Mouse (Mus musculus) hematopoietic stem cell, adult 5-6 weeks (primary cell): ENCODE measurements around the gene Pwp2. TPM values are rescaled to one million over a fixed set of nuclear protein-coding genes. Genes with fewer than 3 reads are reported as not detected.

Experiments
- ATAC-seq, 2 experiments: fragments of 125-278 bp in 1 of 2; replicated peaks in 1 of 2; 2 replicates each; pipeline ENCODE4 v1.8.0; 2016 to 2017; ENCODE audit warnings: inconsistent platforms in 2 of 2, mild to moderate bottlenecking in 2 of 2, moderate number of reproducible peaks in 2 of 2, low read depth in 1 of 2, moderate TSS enrichment in 1 of 2; ENCODE audit not compliant: low FRiP score in 2 of 2, poor library complexity in 2 of 2, severe bottlenecking in 2 of 2, insufficient read depth in 1 of 2, low TSS enrichment in 1 of 2
- total RNA-seq: library from RNA; stranded (forward); fragments of 172-1452, 232-1000 nt; gene quantifications from 2 replicates; pipeline ENCODE4 v1.2.3, GENCODE M21; 2017

Gene Pwp2
- total RNA-seq, 1 experiment from 2014 or later: 26.3 TPM

- ATAC-seq: peak in 1 of 2 experiments; percentile 20; a peak in 1 of 4 replicates
These were observed 404 bp upstream of the Pwp2 start for GRCm38 (mm10) chr10:78185381-78185725.

- ATAC-seq: no peak
These were observed 1.4 kb downstream of the Pwp2 start for GRCm38 (mm10) chr10:78183577-78183976.

- no peak for ATAC-seq
These were observed 2.6 kb downstream of the Pwp2 start for GRCm38 (mm10) chr10:78182321-78182720.

GRCm38 (mm10) chr10:78174474-78174873, 10.5 kb downstream of the Pwp2 start:
- ATAC-seq: no peak

DNA sequence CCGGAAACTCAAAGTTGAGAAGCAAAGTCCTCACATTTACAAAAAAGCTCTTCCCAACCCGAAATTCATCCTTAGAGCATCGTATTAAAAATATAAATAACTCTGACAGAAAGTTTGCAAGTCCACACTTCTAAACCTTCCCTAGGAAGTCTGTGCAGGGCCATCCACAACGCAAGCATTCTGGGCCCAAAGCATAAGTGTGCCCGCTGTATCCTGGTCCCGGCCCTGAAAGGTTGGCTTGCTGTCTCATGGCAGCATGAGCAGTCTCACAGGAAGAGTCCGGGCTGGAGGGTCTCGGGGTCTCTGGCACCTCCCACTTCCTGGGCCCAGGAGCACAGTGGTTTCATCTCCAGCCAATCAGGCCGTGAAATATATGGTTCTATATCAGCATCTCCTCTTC, 13.4 kb downstream of the Pwp2 start:
- ATAC-seq: no peak

DNA sequence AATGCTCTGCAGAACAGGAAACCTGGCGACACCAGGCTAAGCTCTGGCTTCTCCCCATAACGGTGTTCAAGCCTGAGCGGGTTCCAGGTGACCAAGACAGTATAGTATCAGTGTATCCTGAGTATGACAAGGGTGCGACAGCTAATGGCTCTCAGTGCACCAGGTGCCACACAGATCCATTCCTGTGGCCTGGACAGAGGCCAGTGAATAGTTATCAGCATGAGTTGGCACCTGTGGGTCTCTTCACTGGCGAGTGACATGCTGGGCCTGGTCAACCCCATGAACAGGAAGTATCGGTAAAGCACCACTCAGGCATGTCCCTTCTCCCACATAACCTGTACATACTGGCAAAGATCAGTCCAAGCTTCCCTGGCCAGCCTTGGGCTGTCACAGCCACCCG, 13.9 kb downstream of the Pwp2 start:
- no peak for ATAC-seq

- no peak for ATAC-seq
These were observed 14.5 kb downstream of the Pwp2 start for GRCm38 (mm10) chr10:78170445-78170844.

GRCm38 (mm10) chr10:78169281-78170042, 15.5 kb downstream of the Pwp2 start, which contains the start of gene D10Jhu81e:
Gene D10Jhu81e (minus strand): TSS chr10:78169782.
- peak; percentile 94 to 98 for ATAC-seq

GRCm38 (mm10) chr10:78168792-78169191, 16.2 kb downstream of the Pwp2 start:
- ATAC-seq: no peak

GRCm38 (mm10) chr10:78167775-78168174, 17.2 kb downstream of the Pwp2 start:
- ATAC-seq: no peak

DNA sequence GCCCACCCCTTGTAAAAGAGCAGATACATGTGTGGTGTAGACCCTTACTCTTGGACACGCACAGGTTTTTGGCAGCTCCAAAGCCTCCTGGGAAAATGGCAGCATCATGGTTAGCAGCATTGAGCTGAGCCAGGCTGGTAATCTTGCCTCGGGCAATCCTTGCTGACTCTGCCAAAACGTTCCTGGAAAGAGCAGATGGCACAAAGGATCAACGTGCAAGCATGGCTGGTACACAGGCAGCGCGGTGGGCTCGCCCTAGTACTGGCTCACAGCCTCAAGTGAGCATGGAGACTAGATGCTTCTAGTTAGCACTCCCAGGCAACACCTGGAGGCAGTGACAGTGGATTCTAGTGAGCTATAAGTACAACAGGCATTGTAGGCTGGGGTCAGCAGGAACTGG, 17.6 kb downstream of the Pwp2 start:
- ATAC-seq: no peak

DNA sequence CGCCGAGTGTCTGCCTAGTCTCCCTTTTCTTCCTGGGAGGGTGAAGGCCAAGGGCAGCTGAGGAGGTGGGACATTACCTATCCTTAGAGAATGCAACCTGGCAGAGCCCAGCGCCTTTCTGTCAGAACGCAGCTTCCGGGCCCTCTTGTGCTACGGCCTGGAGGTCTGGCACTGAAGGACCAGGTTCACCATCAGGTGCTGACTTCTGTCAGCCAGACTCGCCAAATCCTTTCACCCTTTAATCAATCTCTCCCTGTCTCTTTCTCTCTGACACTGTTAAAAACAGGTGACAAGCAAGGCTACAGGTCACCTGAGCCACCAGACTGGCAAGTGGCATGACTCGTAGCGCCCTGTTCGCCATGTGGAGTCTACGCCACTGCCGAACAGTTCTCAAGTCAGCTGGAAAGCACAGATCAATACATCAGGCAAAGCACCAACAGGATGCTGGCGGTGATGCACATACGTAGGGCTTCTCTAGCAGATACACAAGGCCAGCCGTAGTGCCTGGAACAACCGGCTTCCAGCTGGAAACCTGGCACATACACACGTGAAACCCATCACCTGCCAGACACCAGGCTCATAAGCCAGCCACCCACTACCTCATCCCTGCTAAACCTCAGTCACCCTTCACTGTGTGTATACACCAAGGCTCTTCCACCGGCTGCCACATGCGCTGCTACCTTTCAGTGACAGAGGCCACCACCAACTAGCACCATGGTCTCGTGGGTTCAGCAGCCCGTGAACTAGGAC, 19.5 kb downstream of the Pwp2 start:
- ATAC-seq: no peak

- no peak for ATAC-seq
These were observed 20.2 kb downstream of the Pwp2 start for GRCm38 (mm10) chr10:78164786-78165185.

DNA sequence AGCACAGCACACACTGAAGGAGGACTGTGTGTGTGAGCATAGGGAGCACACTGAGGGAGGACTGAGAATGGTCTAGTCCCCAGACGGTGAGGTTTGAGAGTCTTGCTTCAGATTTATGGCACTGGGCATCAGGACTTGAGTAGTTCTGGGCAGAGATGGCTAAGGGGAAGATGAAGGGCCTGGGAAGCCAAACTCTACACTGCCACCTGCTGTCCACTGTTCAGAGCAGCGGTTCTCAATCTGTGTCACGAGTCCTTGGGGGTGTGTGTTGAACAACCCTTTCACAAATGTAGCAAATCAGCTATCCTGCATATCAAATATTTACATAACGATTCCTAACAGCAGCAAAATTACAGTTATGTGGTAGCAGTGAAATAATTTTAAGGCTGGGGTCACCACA, 21.0 kb downstream of the Pwp2 start:
- ATAC-seq: peak; percentile 55 to 67

DNA sequence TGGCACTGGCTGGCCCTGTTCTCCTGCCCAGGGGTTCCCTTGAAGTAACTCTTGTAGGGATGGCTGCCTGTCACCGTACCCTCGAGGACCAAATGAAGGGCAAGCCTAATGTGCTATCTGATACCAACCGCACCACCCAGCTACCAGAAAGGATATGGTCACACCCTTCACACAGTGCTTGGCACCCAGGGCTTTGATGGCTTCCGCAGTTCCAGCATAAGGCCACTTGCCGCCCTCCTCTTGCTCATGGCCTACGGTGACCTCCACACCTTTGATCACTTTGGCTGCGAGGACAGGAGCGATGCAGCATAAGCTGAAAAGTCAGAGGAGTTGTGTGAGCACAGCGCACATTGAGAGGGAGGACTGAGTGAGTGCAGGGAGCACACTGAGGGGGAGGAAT, 21.7 kb downstream of the Pwp2 start:
- no peak for ATAC-seq

GRCm38 (mm10) chr10:78162646-78163045, 22.3 kb downstream of the Pwp2 start:
- ATAC-seq: no peak

- no peak for ATAC-seq
These were observed 23.9 kb downstream of the Pwp2 start for GRCm38 (mm10) chr10:78161096-78161495.

DNA sequence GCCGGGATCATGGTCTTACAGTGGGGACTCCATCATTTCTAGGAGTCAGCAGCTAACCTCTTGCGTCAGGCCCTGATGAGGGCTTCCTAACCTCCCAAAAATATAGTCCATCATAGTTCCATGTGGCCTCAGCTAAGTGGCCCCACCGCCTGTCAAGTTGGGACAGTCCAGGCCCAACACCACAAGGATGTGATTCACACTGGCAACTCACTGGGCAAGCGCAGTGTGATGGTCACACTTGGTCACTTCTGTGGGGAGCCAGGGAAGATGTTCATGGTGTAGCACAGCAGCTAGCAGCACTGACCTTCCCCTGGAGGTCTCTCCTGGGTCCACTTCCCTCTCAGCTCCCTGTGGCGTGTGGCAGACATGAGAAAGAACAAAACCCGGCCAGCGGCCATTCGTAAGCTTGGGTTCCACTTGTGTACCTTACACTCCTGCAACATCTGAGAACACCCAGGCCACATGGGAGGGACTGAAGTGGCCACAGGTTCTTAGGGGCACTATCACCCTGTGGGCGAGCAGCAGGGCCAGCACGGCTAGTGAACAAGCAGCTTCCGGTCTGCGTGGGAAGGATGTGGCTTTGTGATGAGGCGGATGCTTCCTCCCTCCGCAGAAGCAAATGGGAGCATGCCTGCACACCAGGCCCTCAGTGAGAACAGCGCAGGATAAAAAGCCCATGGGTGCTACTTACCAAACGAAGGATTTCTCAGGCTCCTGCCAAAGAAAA, 24.4 kb downstream of the Pwp2 start:
- peak; percentile 18 to 56; a peak in 3 of 4 replicates for ATAC-seq
